Mouse (Mus musculus): Measurements from ENCODE around the gene Ppargc1a. TPM values are rescaled to one million over a fixed set of nuclear protein-coding genes. Genes with fewer than 3 reads are reported as not detected.
A peak's percentile ranks its signal among the peaks of the same experiment; 100 is the strongest.

Gene Ppargc1a
- polyA plus RNA-seq, 1 experiment = 2.1 TPM

- Histone ChIP-seq H3ac (ENCODE audit: control insufficient read depth, insufficient read length) (peak overlapping the region; percentile 43), H3K36me3 (ENCODE audit: control insufficient read depth, insufficient read depth) (no peaks in the 10 kb centered on the region), H3K79me2 (ENCODE audit: control insufficient read depth, insufficient read depth) (no peaks in the 10 kb centered on the region), H3K4me3 (peak overlapping the region; percentile 66), H3K4me2 (ENCODE audit: low read depth) (peak overlapping the region; percentile 81), H3K27me3 (ENCODE audit: control insufficient read depth, insufficient read depth, insufficient read length) (no peaks in the 10 kb centered on the region)
- TF ChIP-seq SRF (IDR thresholded peaks at IDR 0.05; ENCODE audit: control insufficient read depth, insufficient read length, low read depth) = no peak
- no peak for TF ChIP-seq CEBPB (IDR thresholded peaks at IDR 0.05; ENCODE audit: insufficient read depth, poor library complexity, severe bottlenecking)
- no peak for TF ChIP-seq TCF12 (IDR thresholded peaks at IDR 0.05; ENCODE audit: insufficient read depth, poor library complexity, severe bottlenecking)
- TF ChIP-seq E2F4 (IDR thresholded peaks at IDR 0.05; ENCODE audit: insufficient read depth) = no peak
- no peak for TF ChIP-seq USF1 (IDR thresholded peaks at IDR 0.05; ENCODE audit: low read depth)
- no peak for TF ChIP-seq MYOG (IDR thresholded peaks at IDR 0.05; ENCODE audit: control insufficient read depth in 1 of 3, insufficient read depth in 1 of 3, insufficient read length in 2 of 3, low read depth in 2 of 3)
- no peak for TF ChIP-seq POLR2A (IDR thresholded peaks at IDR 0.05; ENCODE audit: insufficient read length, low read depth)
- TF ChIP-seq TCF3 (IDR thresholded peaks at IDR 0.05; ENCODE audit: insufficient read length, low read depth) = no peak
- no peak for TF ChIP-seq MYOD1 (IDR thresholded peaks at IDR 0.05; ENCODE audit: control insufficient read depth in 1 of 3, insufficient read length in 2 of 3, low read depth in 2 of 3)
- TF ChIP-seq POLR2AphosphoS2 (IDR thresholded peaks at IDR 0.05; ENCODE audit: insufficient read length, low read depth) = no peak
- TF ChIP-seq MAX (IDR thresholded peaks at IDR 0.05; ENCODE audit: low read depth) = no peak
- TF ChIP-seq REST (IDR thresholded peaks at IDR 0.05; ENCODE audit: insufficient read depth, insufficient read length) = no peak
Observed at GRCm38 (mm10) chr5:51551852-51552482, 15.6 kb downstream of the Ppargc1a start.

GRCm38 (mm10) chr5:51547442-51548035 lies 20.0 kb downstream of the Ppargc1a start:
- TF ChIP-seq CEBPB (IDR thresholded peaks at IDR 0.05; ENCODE audit: insufficient read depth, poor library complexity, severe bottlenecking) (no peak), POLR2AphosphoS2 (IDR thresholded peaks at IDR 0.05; ENCODE audit: insufficient read length, low read depth) (no peak), REST (IDR thresholded peaks at IDR 0.05; ENCODE audit: insufficient read depth, insufficient read length) (no peak), TCF12 (IDR thresholded peaks at IDR 0.05; ENCODE audit: insufficient read depth, poor library complexity, severe bottlenecking) (no peak), SRF (IDR thresholded peaks at IDR 0.05; ENCODE audit: control insufficient read depth, insufficient read length, low read depth) (no peak), MAX (IDR thresholded peaks at IDR 0.05; ENCODE audit: low read depth) (no peak), E2F4 (IDR thresholded peaks at IDR 0.05; ENCODE audit: insufficient read depth) (no peak), TCF3 (IDR thresholded peaks at IDR 0.05; ENCODE audit: insufficient read length, low read depth) (no peak), MYOD1 (IDR thresholded peaks at IDR 0.05; ENCODE audit: control insufficient read depth in 1 of 3, insufficient read length in 2 of 3, low read depth in 2 of 3) (no peak), MYOG (IDR thresholded peaks at IDR 0.05; ENCODE audit: control insufficient read depth in 1 of 3, insufficient read depth in 1 of 3, insufficient read length in 2 of 3, low read depth in 2 of 3) (no peak), POLR2A (IDR thresholded peaks at IDR 0.05; ENCODE audit: insufficient read length, low read depth) (no peak)
- H3K4me2 ChIP-seq (ENCODE audit: low read depth) = no peak overlapping the region
- H3K4me3 ChIP-seq = no peak overlapping the region
- no peaks in the 10 kb centered on the region for H3K36me3 ChIP-seq (ENCODE audit: control insufficient read depth, insufficient read depth)
- H3K79me2 ChIP-seq (ENCODE audit: control insufficient read depth, insufficient read depth) = no peaks in the 10 kb centered on the region
- no peak overlapping the region for H3ac ChIP-seq (ENCODE audit: control insufficient read depth, insufficient read length)
- no peaks in the 10 kb centered on the region for H3K27me3 ChIP-seq (ENCODE audit: control insufficient read depth, insufficient read depth, insufficient read length)

- no peak for TF ChIP-seq POLR2A (IDR thresholded peaks at IDR 0.05; ENCODE audit: insufficient read length, low read depth)
- no peak for TF ChIP-seq CEBPB (IDR thresholded peaks at IDR 0.05; ENCODE audit: insufficient read depth, poor library complexity, severe bottlenecking)
- TF ChIP-seq SRF (IDR thresholded peaks at IDR 0.05; ENCODE audit: control insufficient read depth, insufficient read length, low read depth) = no peak
- no peak for TF ChIP-seq E2F4 (IDR thresholded peaks at IDR 0.05; ENCODE audit: insufficient read depth)
- no peak for TF ChIP-seq POLR2AphosphoS2 (IDR thresholded peaks at IDR 0.05; ENCODE audit: insufficient read length, low read depth)
- Histone ChIP-seq H3K36me3 (ENCODE audit: control insufficient read depth, insufficient read depth) (no peaks in the 10 kb centered on the region), H3ac (ENCODE audit: control insufficient read depth, insufficient read length) (no peak overlapping the region), H3K4me2 (ENCODE audit: low read depth) (no peak overlapping the region), H3K79me2 (ENCODE audit: control insufficient read depth, insufficient read depth) (no peaks in the 10 kb centered on the region), H3K4me3 (no peak overlapping the region), H3K27me3 (ENCODE audit: control insufficient read depth, insufficient read depth, insufficient read length) (no peaks in the 10 kb centered on the region)
Observed at GRCm38 (mm10) chr5:51546817-51547216, 20.7 kb downstream of the Ppargc1a start.

- TF ChIP-seq TCF3 (IDR thresholded peaks at IDR 0.05; ENCODE audit: insufficient read length, low read depth) = no peak
- TF ChIP-seq POLR2A (IDR thresholded peaks at IDR 0.05; ENCODE audit: insufficient read length, low read depth) = no peak
- no peak for TF ChIP-seq REST (IDR thresholded peaks at IDR 0.05; ENCODE audit: insufficient read depth, insufficient read length)
- peak; percentile 77 for TF ChIP-seq USF1 (IDR thresholded peaks at IDR 0.05; ENCODE audit: low read depth)
- TF ChIP-seq CEBPB (IDR thresholded peaks at IDR 0.05; ENCODE audit: insufficient read depth, poor library complexity, severe bottlenecking) = no peak
- Histone ChIP-seq H3K36me3 (ENCODE audit: control insufficient read depth, insufficient read depth) (no peaks in the 10 kb centered on the region), H3K27me3 (ENCODE audit: control insufficient read depth, insufficient read depth, insufficient read length) (no peaks in the 10 kb centered on the region)
Observed at GRCm38 (mm10) chr5:51545133-51546049, 22.1 kb downstream of the Ppargc1a start.

More at GRCm38 (mm10) chr5:51545133-51546049, 22.1 kb downstream of the Ppargc1a start:
- no peak overlapping the region for H3K4me3 ChIP-seq
- H3ac ChIP-seq (ENCODE audit: control insufficient read depth, insufficient read length) = no peak overlapping the region
- H3K4me2 ChIP-seq (ENCODE audit: low read depth) = peak overlapping the region; percentile 21
- H3K79me2 ChIP-seq (ENCODE audit: control insufficient read depth, insufficient read depth) = no peaks in the 10 kb centered on the region

All from myocyte (in vitro differentiated cells).